8 mouse cellular contexts compared by ENCODE assay signal in genomic region chr4:65126451-65127290, GRCm38 (mm10). TPM values are rescaled to one million over a fixed set of nuclear protein-coding genes. Genes with fewer than 3 reads are reported as not detected.
DNase-seq lines count a peak whose midpoint lies in the region; ATAC-seq lines count a peak whose summit lies in the region.

No protein-coding gene starts in this region.

- H3K27ac ChIP-seq in embryonic facial prominence, embryonic 13.5 days: peak overlapping the region; percentile 75; the same call in 1 of the 2 replicates
- H3K27ac ChIP-seq in limb, embryonic 10.5 days: peak overlapping the region; percentile 72
- no peak overlapping the region for H3K27ac ChIP-seq in midbrain, embryonic 14.5 days (replicated peaks; ENCODE audit: low read depth, low read length)

- peaks cover 37% of the 10 kb centered on the region for H3K27me3 ChIP-seq in embryonic facial prominence, embryonic 13.5 days
- H3K27me3 ChIP-seq in limb, embryonic 10.5 days (ENCODE audit: low read depth, poor library complexity, severe bottlenecking): peaks cover 52% of the 10 kb centered on the region
- peaks cover 7% of the 10 kb centered on the region; the same call in 1 of the 2 replicates for H3K27me3 ChIP-seq in midbrain, embryonic 14.5 days (ENCODE audit: control insufficient read depth, insufficient read depth, low read length)

- peak overlapping the region; percentile 61 for H3K4me3 ChIP-seq in embryonic facial prominence, embryonic 13.5 days
- peak overlapping the region; percentile 66 for H3K4me3 ChIP-seq in limb, embryonic 10.5 days
- peak overlapping the region; percentile 49 for H3K4me3 ChIP-seq in midbrain, embryonic 14.5 days (replicated peaks; ENCODE audit: low read depth, low read length)

- peaks cover 20% of the 10 kb centered on the region for H3K4me1 ChIP-seq in embryonic facial prominence, embryonic 13.5 days
- H3K4me1 ChIP-seq in limb, embryonic 10.5 days: peaks cover 39% of the 10 kb centered on the region
- peaks cover 23% of the 10 kb centered on the region for H3K4me1 ChIP-seq in midbrain, embryonic 14.5 days (ENCODE audit: control insufficient read depth, insufficient read depth, low read length)

- 3% methylated on average over 23 of the region's 23 CpGs for whole genome bisulfite sequencing in embryonic facial prominence, embryonic 13.5 days
- WGBS in limb, embryonic 10.5 days: 12% methylated on average over 23 of the region's 23 CpGs
- 6% methylated on average over 23 of the region's 23 CpGs for WGBS in midbrain, embryonic 14.5 days

- no peak for ATAC-seq in embryonic facial prominence, embryonic 13.5 days (ENCODE audit: insufficient number of reproducible peaks, insufficient read depth, low FRiP score, low TSS enrichment, low read depth)
- no peak for ATAC-seq in midbrain, embryonic 14.5 days (ENCODE audit: low FRiP score, low TSS enrichment)
- no peak for ATAC-seq in granulocyte monocyte progenitor cell, adult 5-6 weeks (replicated peaks; ENCODE audit: poor library complexity, severe bottlenecking)

- H3K4me2 ChIP-seq in embryonic facial prominence, embryonic 13.5 days: peak overlapping the region; percentile 89
- H3K4me2 ChIP-seq in midbrain, embryonic 14.5 days (ENCODE audit: low read length): peak overlapping the region; percentile 90

- peak overlapping the region; percentile 76 for H3K9ac ChIP-seq in embryonic facial prominence, embryonic 13.5 days
- peak overlapping the region; percentile 48 for H3K9ac ChIP-seq in midbrain, embryonic 14.5 days (replicated peaks; ENCODE audit: low read length)

- no peaks in the 10 kb centered on the region for H3K9me3 ChIP-seq in embryonic facial prominence, embryonic 13.5 days
- H3K9me3 ChIP-seq in limb, embryonic 10.5 days (replicated peaks): no peaks in the 10 kb centered on the region
- no peaks in the 10 kb centered on the region for H3K9me3 ChIP-seq in midbrain, embryonic 14.5 days (ENCODE audit: control insufficient read depth, low read length)

- intact Hi-C loops in heart, postnatal 10 days (cut with DNase I): loop anchor here (10.0 kb wide), 1 partner anchor 592 kb away; no protein-coding TSS in a partner anchor

- peak; percentile 60 for DNase-seq in urinary bladder, postnatal 14 days (ENCODE audit: low spot score)
- DNase-seq in urinary bladder, postnatal 10 days (ENCODE audit: low spot score): no peak
- DNase-seq in heart, postnatal 10 days: peak; percentile 51 to 69
- peak; percentile 55 for DNase-seq in limb, embryonic 10.5 days (ENCODE audit: low spot score)
- peak; percentile 89 for DNase-seq in midbrain, embryonic 14.5 days
- no peak for DNase-seq in natural killer cell, adult 2 months (ENCODE audit: low spot score in 2 of 2)

- no peaks in the 10 kb centered on the region for H3K36me3 ChIP-seq in embryonic facial prominence, embryonic 13.5 days
- H3K36me3 ChIP-seq in limb, embryonic 10.5 days: no peaks in the 10 kb centered on the region
- H3K36me3 ChIP-seq in midbrain, embryonic 14.5 days (ENCODE audit: control insufficient read depth, insufficient read depth, low read length): no peaks in the 10 kb centered on the region

RNA-seq across cellular contexts. Expression of gene Pappa, which starts 2.7 kb away (rescaled TPM):
- polyA plus RNA-seq in embryonic facial prominence, embryonic 13.5 days (2015; fragmentation: Nextera tagmentation; extraction: Ambion mirVana): 2.2 and 3.9 TPM in 2 replicates
- total RNA-seq in heart, postnatal 10 days (2021): under 1 TPM; 0.94 to 0.98 TPM
- polyA plus RNA-seq in limb, embryonic 10.5 days (2016; fragmentation: Nextera tagmentation; extraction: Ambion mirVana): 0.33 and 0.69 TPM in 2 replicates
- polyA plus RNA-seq in midbrain, embryonic 14.5 days (2014; fragmentation: Nextera tagmentation; extraction: Ambion mirVana): 1.00 and 1.2 TPM in 2 replicates
- total RNA-seq in granulocyte monocyte progenitor cell, adult 5-6 weeks (2014; fragmentation: Nextera tagmentation): not detected in 2 replicates
- total RNA-seq in granulocyte monocyte progenitor cell, adult 5-6 weeks (2017): not detected in 2 replicates

Comparison
In these comparisons a context has a peak if more than half of its experiments do, and no peak if none do; other contexts are left out.
1. DNase-seq: peak in urinary bladder, postnatal 14 days (single experiment), heart, postnatal 10 days (2 of 2), limb, embryonic 10.5 days (single experiment) and midbrain, embryonic 14.5 days (single experiment); none in urinary bladder, postnatal 10 days (single experiment) and natural killer cell, adult 2 months (0 of 2).
2. Peak in every context shown above with its lines, with median percentiles within 50 percentile points of each other: H3K4me3 ChIP-seq.